Mouse (Mus musculus) thymus, adult 2 months (tissue): ENCODE measurements at regions not wholly inside any gene's neighbourhood (a gene's known extent, or its start where the extent isn't known, plus 50 kb on each side); places are given as distances from the start of the nearest gene placed in this dataset.
"Not testable (repeated sequence)": the region's sequence is repeated elsewhere in the genome, so short reads cannot be mapped to it uniquely, and the experiment has no call there.

ENCODE experiments used
- DNase-seq: peaks from one replicate; pipeline ENCODE4 v3.0.0; 2021
- H3K27ac ChIP-seq: fragments of 200-500 bp; 2 replicates; pipeline ENCODE4 v1.5.1; 2012; ENCODE audit warnings: low read length, control low read depth; ENCODE audit not compliant: control insufficient read depth, insufficient read depth
- H3K27me3 ChIP-seq: fragments of 200-500 bp; 2 replicates; pipeline ENCODE4 v1.6.1; 2012; ENCODE audit warnings: mild to moderate bottlenecking, low read length, moderate library complexity, mixed read lengths; ENCODE audit not compliant: control insufficient read depth, insufficient read depth
- H3K36me3 ChIP-seq: fragments of 200-500 bp; 2 replicates; pipeline ENCODE4 v1.6.1; 2012; ENCODE audit warnings: mild to moderate bottlenecking, low read length, moderate library complexity; ENCODE audit not compliant: control insufficient read depth, insufficient read depth
- H3K4me1 ChIP-seq: fragments of 200-500 bp; replicated peaks from 2 replicates; pipeline ENCODE4 v1.6.1; 2012; ENCODE audit warnings: low read length; ENCODE audit not compliant: control insufficient read depth, insufficient read depth
- H3K4me3 ChIP-seq: fragments of 200-500 bp; 2 replicates; pipeline ENCODE4 v1.5.1; 2012; ENCODE audit warnings: mild to moderate bottlenecking, low read length, control low read depth, moderate library complexity; ENCODE audit not compliant: control insufficient read depth, insufficient read depth
- CTCF ChIP-seq: fragments of 200-500 bp; IDR thresholded peaks from 2 replicates; pipeline ENCODE4 v1.5.1; 2012; ENCODE audit warnings: mild to moderate bottlenecking, control low read depth, low read length, moderate library complexity, borderline replicate concordance; ENCODE audit not compliant: control insufficient read depth, poor library complexity, insufficient read depth; ENCODE audit errors: extremely low read depth
- POLR2A ChIP-seq: fragments of 200-500 bp; IDR thresholded peaks from 2 replicates; pipeline ENCODE4 v1.6.1; 2012; ENCODE audit warnings: mild to moderate bottlenecking, low read length, control low read depth, moderate library complexity; ENCODE audit not compliant: control insufficient read depth, poor library complexity, insufficient read depth; ENCODE audit errors: extremely low read depth
- WGBS: fragments of 180-500 bp; shearing (Covaris S2); methylation state at CpG from one replicate; pipeline ENCODE4 v1.1.7; 2018; 5-methylcytosine and 5-hydroxymethylcytosine counted together

- H3K27ac ChIP-seq = no peak overlapping the region
- WGBS = 92% methylated on average over 2 of the region's 2 CpGs
- TF ChIP-seq POLR2A (no peak), CTCF (no peak)
- no peak overlapping the region for H3K4me3 ChIP-seq
- H3K27me3 ChIP-seq = no peaks in the 10 kb centered on the region
- no peaks in the 10 kb centered on the region for H3K36me3 ChIP-seq
- DNase-seq = no peak
- no peaks in the 10 kb centered on the region for H3K4me1 ChIP-seq
Observed at GRCm38 (mm10) chr7:111882991-111883390, 103.2 kb upstream of the Galnt18 start.

GRCm38 (mm10) chr7:111880067-111880675 is 100.4 kb upstream of the Galnt18 start:
- no peak overlapping the region for H3K27ac ChIP-seq
- TF ChIP-seq POLR2A (no peak), CTCF (no peak)
- 88% methylated on average over 4 of the region's 4 CpGs for WGBS
- no peak for DNase-seq
- H3K36me3 ChIP-seq = no peaks in the 10 kb centered on the region
- H3K4me3 ChIP-seq = no peak overlapping the region
- no peaks in the 10 kb centered on the region for H3K27me3 ChIP-seq
- H3K4me1 ChIP-seq = no peaks in the 10 kb centered on the region

- H3K36me3 ChIP-seq = no peaks in the 10 kb centered on the region
- H3K27me3 ChIP-seq = no peaks in the 10 kb centered on the region
- TF ChIP-seq POLR2A = no peak
- no peak for TF ChIP-seq CTCF
- H3K27ac ChIP-seq = no peak overlapping the region
- H3K4me1 ChIP-seq = no peaks in the 10 kb centered on the region
- no peak overlapping the region for H3K4me3 ChIP-seq
- WGBS = 94% methylated on average over 1 of the region's 1 CpGs
- no peak for DNase-seq
Observed at GRCm38 (mm10) chr7:111877591-111877990, 97.8 kb upstream of the Galnt18 start.

GRCm38 (mm10) chr7:111875949-111876348 is 96.2 kb upstream of the Galnt18 start:
- H3K27ac ChIP-seq = no peak overlapping the region
- WGBS = 90% methylated on average over 1 of the region's 1 CpGs
- no peak for DNase-seq
- H3K4me3 ChIP-seq = no peak overlapping the region
- H3K4me1 ChIP-seq = no peaks in the 10 kb centered on the region
- TF ChIP-seq POLR2A = no peak
- TF ChIP-seq CTCF = no peak
- no peaks in the 10 kb centered on the region for H3K27me3 ChIP-seq
- no peaks in the 10 kb centered on the region for H3K36me3 ChIP-seq

- H3K36me3 ChIP-seq = no peaks in the 10 kb centered on the region
- no peaks in the 10 kb centered on the region for H3K27me3 ChIP-seq
- H3K27ac ChIP-seq = no peak overlapping the region
- TF ChIP-seq POLR2A = no peak
- TF ChIP-seq CTCF = no peak
- WGBS = 97% methylated on average over 6 of the region's 6 CpGs
- no peak overlapping the region for H3K4me3 ChIP-seq
- H3K4me1 ChIP-seq = no peaks in the 10 kb centered on the region
- DNase-seq = no peak
Observed at GRCm38 (mm10) chr7:111869337-111869736, 89.6 kb upstream of the Galnt18 start.

- no peaks in the 10 kb centered on the region for H3K36me3 ChIP-seq
- H3K27ac ChIP-seq = no peak overlapping the region
- TF ChIP-seq POLR2A = no peak
- TF ChIP-seq CTCF = no peak
- no peak overlapping the region for H3K4me3 ChIP-seq
- no peaks in the 10 kb centered on the region for H3K27me3 ChIP-seq
- WGBS = 69% methylated on average over 8 of the region's 8 CpGs
- DNase-seq = no peak
- no peaks in the 10 kb centered on the region for H3K4me1 ChIP-seq
Observed at GRCm38 (mm10) chr7:111863035-111863434, 83.3 kb upstream of the Galnt18 start.

- 90% methylated on average over 8 of the region's 8 CpGs for WGBS
- H3K36me3 ChIP-seq, DNase-seq, H3K27me3 ChIP-seq, H3K27ac ChIP-seq, H3K4me3 ChIP-seq, H3K4me1 ChIP-seq: not testable (repeated sequence)
Observed at GRCm38 (mm10) chr7:111858291-111858690, 78.5 kb upstream of the Galnt18 start.
